Mouse (Mus musculus): Measurements from ENCODE around the gene Tnn. TPM values are rescaled to one million over a fixed set of nuclear protein-coding genes. Genes with fewer than 3 reads are reported as not detected.

The Tnn gene
- polyA plus RNA-seq, 1 experiment from 2014 or later = 0.08 TPM

DNA sequence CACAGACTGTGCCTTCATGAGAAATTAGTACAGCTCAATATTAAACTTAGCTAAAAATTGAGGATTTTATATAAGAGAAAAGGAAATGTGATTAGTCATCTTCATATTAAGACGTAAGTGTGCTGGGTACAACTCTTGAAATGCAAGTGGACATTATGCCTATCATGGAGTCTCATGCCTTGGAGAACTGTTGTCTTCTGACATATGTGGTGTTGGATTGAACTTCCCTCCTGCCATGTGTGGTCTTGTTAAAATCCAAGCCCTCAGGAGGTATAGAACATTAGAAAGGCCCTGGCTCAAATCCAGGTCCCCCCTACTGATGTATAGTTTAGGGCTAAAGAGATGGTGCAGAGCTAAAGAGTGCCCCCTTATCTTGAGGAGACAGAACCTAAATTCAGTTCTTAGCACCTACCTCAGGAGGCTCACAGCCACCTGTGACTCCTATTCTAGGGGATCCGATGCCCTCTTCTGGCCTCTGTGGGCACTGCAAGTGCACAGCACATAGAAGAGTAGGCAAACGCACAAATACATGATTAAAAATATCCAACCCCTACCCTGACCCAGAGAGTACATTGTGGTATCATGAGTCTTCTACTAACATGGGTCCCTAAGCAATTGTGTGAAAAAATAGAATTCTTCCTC, 91.5 kb downstream of the Tnn start:
- Histone ChIP-seq H3K4me3 (ENCODE audit: low read length) (no peak overlapping the region), H3K4me1 (ENCODE audit: control insufficient read depth, insufficient read depth, low read depth, low read length) (no peaks in the 10 kb centered on the region), H3K27me3 (replicated peaks; ENCODE audit: control insufficient read depth, insufficient read depth, low read length) (no peaks in the 10 kb centered on the region), H3K9me3 (ENCODE audit: control insufficient read depth, low read length) (peaks cover 3% of the 10 kb centered on the region; the same call in 1 of the 2 replicates), H3K27ac (ENCODE audit: low read depth, low read length) (no peak overlapping the region), H3K9ac (ENCODE audit: low read depth, low read length) (no peak overlapping the region), H3K4me2 (ENCODE audit: low read length) (no peak overlapping the region), H3K36me3 (ENCODE audit: control insufficient read depth, insufficient read depth, low read length) (no peaks in the 10 kb centered on the region)
- ATAC-seq = no peak
- WGBS = 59% methylated on average over 3 of the region's 3 CpGs

DNA sequence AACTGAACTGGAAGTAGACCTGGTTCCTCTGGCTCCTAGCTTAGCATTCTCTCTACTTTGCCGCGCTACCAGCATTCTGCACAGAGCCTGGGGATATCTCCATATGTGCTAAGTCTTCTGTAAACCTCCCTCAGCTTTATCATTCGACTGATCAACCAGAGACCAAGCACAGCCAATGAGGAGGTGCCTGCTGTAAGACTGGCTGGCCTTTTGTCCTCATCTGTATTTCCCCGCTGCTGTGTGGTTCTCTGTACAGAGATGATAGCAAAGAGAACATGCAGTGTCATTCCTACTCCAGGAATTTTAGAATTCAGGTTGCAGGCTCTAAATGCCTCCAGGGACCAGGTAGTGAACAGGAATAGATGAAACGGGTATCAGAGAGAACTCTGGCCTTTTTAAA, 92.1 kb downstream of the Tnn start:
- no peak for ATAC-seq
- Histone ChIP-seq H3K9me3 (ENCODE audit: control insufficient read depth, low read length) (no peaks in the 10 kb centered on the region), H3K4me1 (ENCODE audit: control insufficient read depth, insufficient read depth, low read depth, low read length) (no peaks in the 10 kb centered on the region), H3K36me3 (ENCODE audit: control insufficient read depth, insufficient read depth, low read length) (no peaks in the 10 kb centered on the region), H3K27me3 (replicated peaks; ENCODE audit: control insufficient read depth, insufficient read depth, low read length) (no peaks in the 10 kb centered on the region), H3K27ac (ENCODE audit: low read depth, low read length) (no peak overlapping the region), H3K4me2 (ENCODE audit: low read length) (no peak overlapping the region), H3K9ac (ENCODE audit: low read depth, low read length) (no peak overlapping the region), H3K4me3 (ENCODE audit: low read length) (no peak overlapping the region)
- WGBS = 82% methylated on average over 5 of the region's 5 CpGs

DNA sequence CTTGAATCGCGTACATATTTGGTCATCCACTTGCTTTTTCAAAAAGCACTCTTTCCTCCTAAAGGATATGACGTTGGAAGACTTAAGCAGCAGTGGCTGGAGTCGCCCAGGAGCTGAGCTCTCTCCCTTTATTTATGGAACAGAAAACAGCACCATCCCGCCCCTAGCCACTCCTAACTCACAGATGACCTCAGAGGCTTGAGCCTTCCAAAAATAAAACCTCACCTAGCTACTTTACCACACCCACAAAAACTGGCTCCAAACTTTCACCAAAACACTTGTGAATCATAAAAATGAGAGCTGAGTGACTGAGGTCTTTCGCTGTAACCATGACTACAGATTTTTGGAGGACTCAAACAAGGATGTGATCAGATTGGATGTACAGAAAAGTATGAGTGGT, 92.8 kb downstream of the Tnn start:
- Histone ChIP-seq H3K27ac (ENCODE audit: low read depth, low read length) (no peak overlapping the region), H3K4me1 (ENCODE audit: control insufficient read depth, insufficient read depth, low read depth, low read length) (no peaks in the 10 kb centered on the region), H3K9ac (ENCODE audit: low read depth, low read length) (no peak overlapping the region), H3K27me3 (replicated peaks; ENCODE audit: control insufficient read depth, insufficient read depth, low read length) (no peaks in the 10 kb centered on the region), H3K36me3 (ENCODE audit: control insufficient read depth, insufficient read depth, low read length) (no peaks in the 10 kb centered on the region), H3K9me3 (ENCODE audit: control insufficient read depth, low read length) (no peaks in the 10 kb centered on the region), H3K4me2 (ENCODE audit: low read length) (no peak overlapping the region), H3K4me3 (ENCODE audit: low read length) (no peak overlapping the region)
- ATAC-seq = no peak
- WGBS = 80% methylated on average over 6 of the region's 6 CpGs

DNA sequence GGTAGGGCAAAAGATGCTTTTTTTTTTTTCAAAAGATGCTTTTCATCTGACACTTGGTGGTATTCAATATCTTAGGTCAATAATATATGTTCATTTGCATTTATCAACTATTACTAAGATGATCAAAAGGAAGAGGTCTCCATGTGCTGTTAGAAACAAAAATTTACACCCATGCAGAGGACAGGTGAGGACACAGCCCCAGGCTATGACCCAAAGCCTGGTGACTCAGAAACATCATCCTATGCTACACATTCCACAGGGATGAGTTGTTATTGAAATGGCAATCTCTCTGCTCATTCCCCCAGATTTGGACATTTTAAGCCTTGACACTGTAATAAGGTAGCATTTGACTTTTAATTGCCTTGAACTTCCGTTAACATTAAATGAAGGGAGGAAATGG, 93.5 kb downstream of the Tnn start:
- no peak overlapping the region for H3K27ac ChIP-seq (ENCODE audit: low read depth, low read length)
- no peaks in the 10 kb centered on the region for H3K9me3 ChIP-seq (ENCODE audit: control insufficient read depth, low read length)
- ATAC-seq = no peak
- no peak overlapping the region for H3K4me2 ChIP-seq (ENCODE audit: low read length)
- no peaks in the 10 kb centered on the region for H3K4me1 ChIP-seq (ENCODE audit: control insufficient read depth, insufficient read depth, low read depth, low read length)
- H3K4me3 ChIP-seq (ENCODE audit: low read length) = no peak overlapping the region
- 65% methylated on average over 1 of the region's 1 CpGs for WGBS
- no peaks in the 10 kb centered on the region for H3K36me3 ChIP-seq (ENCODE audit: control insufficient read depth, insufficient read depth, low read length)
- H3K9ac ChIP-seq (ENCODE audit: low read depth, low read length) = no peak overlapping the region
- H3K27me3 ChIP-seq (replicated peaks; ENCODE audit: control insufficient read depth, insufficient read depth, low read length) = no peaks in the 10 kb centered on the region

DNA sequence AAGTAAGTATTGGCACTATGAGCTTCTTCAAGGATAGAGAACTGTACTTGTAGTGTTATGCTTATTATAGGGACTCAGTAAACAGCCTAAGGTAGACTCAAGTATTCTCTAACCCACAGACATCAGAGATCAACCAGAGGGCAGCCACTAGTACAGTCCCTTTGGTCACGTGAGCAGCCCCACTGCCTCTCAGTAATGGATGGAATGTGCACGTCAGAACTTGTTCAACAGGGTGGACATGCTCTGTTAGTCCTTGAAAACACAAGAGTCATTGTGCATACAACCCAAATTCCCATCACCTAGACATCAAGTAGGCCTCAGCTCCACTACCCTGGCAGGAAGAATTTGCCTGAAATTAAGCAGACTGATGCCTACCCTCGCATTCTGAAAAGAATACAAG, 95.7 kb downstream of the Tnn start:
- Histone ChIP-seq H3K27me3 (replicated peaks; ENCODE audit: control insufficient read depth, insufficient read depth, low read length) (no peaks in the 10 kb centered on the region), H3K9me3 (ENCODE audit: control insufficient read depth, low read length) (no peaks in the 10 kb centered on the region), H3K27ac (ENCODE audit: low read depth, low read length) (no peak overlapping the region), H3K9ac (ENCODE audit: low read depth, low read length) (no peak overlapping the region), H3K36me3 (ENCODE audit: control insufficient read depth, insufficient read depth, low read length) (no peaks in the 10 kb centered on the region), H3K4me1 (ENCODE audit: control insufficient read depth, insufficient read depth, low read depth, low read length) (no peaks in the 10 kb centered on the region), H3K4me3 (ENCODE audit: low read length) (no peak overlapping the region), H3K4me2 (ENCODE audit: low read length) (no peak overlapping the region)
- 68% methylated on average over 3 of the region's 3 CpGs for WGBS
- ATAC-seq = no peak

DNA sequence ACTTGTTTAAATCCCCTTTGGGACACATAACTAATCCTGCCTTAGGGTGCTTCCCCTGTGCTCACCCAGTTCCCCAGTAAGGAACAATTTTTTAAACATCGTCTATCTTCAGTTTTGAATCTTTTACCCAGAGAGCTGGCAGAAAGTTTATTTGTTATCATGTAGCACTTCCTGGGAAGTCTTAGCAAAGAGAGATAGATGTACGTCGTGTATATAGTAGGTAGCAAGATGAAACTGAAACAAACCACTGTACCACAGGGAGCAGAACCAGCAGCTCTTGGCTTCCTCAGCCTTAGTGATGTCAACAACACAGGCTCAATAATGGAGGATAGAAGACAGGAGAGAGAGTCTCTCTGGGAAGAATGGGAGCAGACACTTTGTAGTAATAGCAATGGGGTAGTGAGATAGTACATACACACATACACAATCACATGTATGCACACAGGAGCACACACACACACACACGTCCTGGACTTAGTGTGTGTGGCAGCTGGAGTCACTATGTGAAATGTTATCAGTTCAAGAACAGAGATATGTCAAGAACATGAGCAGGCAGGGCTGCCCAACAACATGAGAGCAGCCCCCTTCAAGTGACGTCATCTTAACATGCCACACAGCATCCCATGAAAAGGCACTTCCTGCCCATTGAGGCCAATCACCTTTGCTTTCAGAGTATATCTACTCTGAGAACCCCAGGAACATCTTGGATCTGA, 98.9 kb downstream of the Tnn start:
- no peak overlapping the region for H3K9ac ChIP-seq (ENCODE audit: low read depth, low read length)
- H3K4me3 ChIP-seq (ENCODE audit: low read length) = no peak overlapping the region
- 82% methylated on average over 5 of the region's 5 CpGs for WGBS
- ATAC-seq = no peak
- no peak overlapping the region for H3K4me2 ChIP-seq (ENCODE audit: low read length)
- no peaks in the 10 kb centered on the region for H3K27me3 ChIP-seq (replicated peaks; ENCODE audit: control insufficient read depth, insufficient read depth, low read length)
- H3K36me3 ChIP-seq (ENCODE audit: control insufficient read depth, insufficient read depth, low read length) = no peaks in the 10 kb centered on the region
- no peak overlapping the region for H3K27ac ChIP-seq (ENCODE audit: low read depth, low read length)
- H3K4me1 ChIP-seq (ENCODE audit: control insufficient read depth, insufficient read depth, low read depth, low read length) = no peaks in the 10 kb centered on the region
- H3K9me3 ChIP-seq (ENCODE audit: control insufficient read depth, low read length) = no peaks in the 10 kb centered on the region

DNA sequence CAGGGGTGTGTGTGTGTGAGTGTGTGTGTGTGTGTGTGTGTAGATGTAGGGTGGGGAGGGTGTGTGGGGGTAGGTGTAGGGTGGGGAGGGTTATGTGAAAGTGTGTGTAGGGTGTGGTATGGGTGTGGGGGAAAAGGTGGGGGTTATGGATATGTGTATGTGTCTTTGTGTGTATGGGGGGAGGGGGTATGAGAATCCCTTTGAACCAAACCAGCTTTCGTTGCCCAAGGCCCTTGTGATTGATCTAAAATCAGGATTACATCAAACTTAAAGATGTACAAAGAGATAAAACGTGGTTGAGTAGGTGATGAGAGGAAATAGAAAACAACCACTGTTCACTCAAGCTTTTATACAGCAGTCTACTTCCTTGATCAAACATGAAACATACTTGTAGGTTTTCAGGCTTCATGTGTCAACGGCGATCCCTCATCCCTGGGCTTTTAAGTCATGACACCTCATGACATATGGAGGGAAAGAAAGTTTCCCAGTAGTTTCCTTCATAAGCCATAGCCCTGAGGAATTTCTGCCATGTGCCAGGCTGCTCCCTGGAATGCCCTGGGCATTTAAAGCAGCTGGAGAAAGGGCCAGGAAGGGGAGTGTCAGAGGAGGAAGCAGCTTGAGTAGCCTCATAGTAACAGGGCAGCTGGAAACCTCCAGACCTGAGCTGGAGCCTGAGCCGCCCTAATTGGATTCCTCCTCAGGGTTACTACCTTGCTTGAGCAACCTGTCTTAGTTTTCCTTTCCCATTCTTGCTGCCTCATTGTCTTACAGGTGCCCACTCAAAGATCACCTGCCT, 99.7 kb downstream of the Tnn start:
- Histone ChIP-seq H3K4me1 (ENCODE audit: control insufficient read depth, insufficient read depth, low read depth, low read length) (no peaks in the 10 kb centered on the region), H3K27me3 (replicated peaks; ENCODE audit: control insufficient read depth, insufficient read depth, low read length) (no peaks in the 10 kb centered on the region), H3K27ac (ENCODE audit: low read depth, low read length) (no peak overlapping the region), H3K9ac (ENCODE audit: low read depth, low read length) (no peak overlapping the region), H3K36me3 (ENCODE audit: control insufficient read depth, insufficient read depth, low read length) (no peaks in the 10 kb centered on the region), H3K4me2 (ENCODE audit: low read length) (no peak overlapping the region), H3K4me3 (ENCODE audit: low read length) (no peak overlapping the region), H3K9me3 (ENCODE audit: control insufficient read depth, low read length) (no peaks in the 10 kb centered on the region)
- ATAC-seq = no peak
- 90% methylated on average over 5 of the region's 5 CpGs for WGBS

DNA sequence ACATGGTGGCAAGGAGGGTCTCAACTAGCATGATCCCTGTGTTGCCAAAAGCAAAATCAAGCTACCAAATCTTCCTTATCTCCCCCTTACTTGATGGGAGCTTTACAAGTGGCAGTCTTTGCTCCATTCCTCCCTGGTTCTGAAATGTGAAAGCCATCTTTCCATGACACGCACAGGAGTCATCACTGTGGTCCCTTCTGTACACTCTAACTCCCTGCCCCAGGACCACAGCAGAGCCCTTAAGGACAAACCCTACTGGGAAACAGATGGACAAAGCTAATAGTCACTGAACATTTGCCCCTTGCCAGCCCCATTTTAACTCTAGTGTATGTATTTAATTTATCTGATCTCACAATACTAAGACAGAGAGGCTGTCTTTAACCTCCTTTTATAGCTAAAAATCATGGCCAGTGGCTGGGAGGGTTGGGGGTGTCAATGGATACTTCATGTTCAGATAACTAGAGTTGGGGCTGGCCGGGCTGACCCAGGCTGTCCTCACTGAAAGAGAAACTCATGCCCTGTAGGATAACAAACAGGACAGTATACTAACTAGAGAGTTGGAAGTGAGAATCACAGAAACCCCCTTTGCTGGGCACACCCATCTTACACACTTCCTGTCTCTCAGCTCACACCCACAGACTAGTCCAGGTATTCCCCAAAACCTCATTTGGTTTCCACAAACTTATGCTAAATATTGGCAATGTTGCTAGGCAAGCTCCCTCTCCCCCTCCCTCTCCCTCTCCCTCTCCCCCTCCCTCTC, 100.6 kb downstream of the Tnn start:
- Histone ChIP-seq H3K27me3 (replicated peaks; ENCODE audit: control insufficient read depth, insufficient read depth, low read length) (no peaks in the 10 kb centered on the region), H3K4me2 (ENCODE audit: low read length) (no peak overlapping the region), H3K9ac (ENCODE audit: low read depth, low read length) (no peak overlapping the region), H3K4me3 (ENCODE audit: low read length) (no peak overlapping the region), H3K36me3 (ENCODE audit: control insufficient read depth, insufficient read depth, low read length) (no peaks in the 10 kb centered on the region), H3K4me1 (ENCODE audit: control insufficient read depth, insufficient read depth, low read depth, low read length) (no peaks in the 10 kb centered on the region), H3K27ac (ENCODE audit: low read depth, low read length) (no peak overlapping the region), H3K9me3 (ENCODE audit: control insufficient read depth, low read length) (no peaks in the 10 kb centered on the region)
- WGBS = 90% methylated on average over 2 of the region's 2 CpGs
- no peak for ATAC-seq

GRCm38 (mm10) chr1:160050898-160051297, 102.5 kb downstream of the Tnn start:
- Histone ChIP-seq H3K27ac (ENCODE audit: low read depth, low read length) (no peak overlapping the region), H3K4me3 (ENCODE audit: low read length) (no peak overlapping the region), H3K9me3 (ENCODE audit: control insufficient read depth, low read length) (no peaks in the 10 kb centered on the region), H3K36me3 (ENCODE audit: control insufficient read depth, insufficient read depth, low read length) (no peaks in the 10 kb centered on the region), H3K27me3 (replicated peaks; ENCODE audit: control insufficient read depth, insufficient read depth, low read length) (no peaks in the 10 kb centered on the region), H3K4me2 (ENCODE audit: low read length) (no peak overlapping the region), H3K4me1 (ENCODE audit: control insufficient read depth, insufficient read depth, low read depth, low read length) (no peaks in the 10 kb centered on the region), H3K9ac (ENCODE audit: low read depth, low read length) (no peak overlapping the region)
- 92% methylated on average over 6 of the region's 6 CpGs for WGBS
- no peak for ATAC-seq
